Mouse (Mus musculus) CH12.LX (cell line): ENCODE measurements around the gene Acer3. TPM values are rescaled to one million over a fixed set of nuclear protein-coding genes. Genes with fewer than 3 reads are reported as not detected.
A peak's percentile ranks its signal among the peaks of the same experiment; 100 is the strongest.

ENCODE experiments used
- DNase-seq: peaks from one replicate; pipeline ENCODE4 v3.0.0-alpha.2; 2013; ENCODE audit errors: extremely low read depth
- H3K27ac ChIP-seq: 2 replicates; pipeline ENCODE4 v1.5.1; 2012; ENCODE audit warnings: low read depth, mild to moderate bottlenecking, control low read depth, moderate library complexity; ENCODE audit not compliant: insufficient read depth
- H3K27me3 ChIP-seq: replicated peaks from 2 replicates; pipeline ENCODE3; 2012; ENCODE audit warnings: inconsistent platforms
- H3K36me3 ChIP-seq, 2 experiments: replicated peaks in 1 of 2; 2 replicates each; pipeline versions ENCODE3 to v1.6.1; 2012; ENCODE audit warnings: inconsistent platforms in 1 of 2, low read length in 1 of 2, mild to moderate bottlenecking in 1 of 2, mixed read lengths in 1 of 2, moderate library complexity in 1 of 2; ENCODE audit not compliant: control insufficient read depth in 1 of 2, insufficient read depth in 1 of 2
- H3K4me1 ChIP-seq, 2 experiments: 2 replicates each; pipeline ENCODE4 v1.6.1; 2012; ENCODE audit warnings: inconsistent platforms in 1 of 2, moderate library complexity in 1 of 2; ENCODE audit not compliant: insufficient read depth in 2 of 2, control insufficient read depth in 1 of 2
- H3K4me2 ChIP-seq: 2 replicates; pipeline ENCODE4 v1.6.1; 2012; ENCODE audit warnings: low read depth, mild to moderate bottlenecking, control low read depth; ENCODE audit not compliant: poor library complexity, insufficient read depth, severe bottlenecking
- H3K4me3 ChIP-seq, 3 experiments: fragments of 150-350 bp in 1 of 3; sonication (generic) in 1 of 3; replicated peaks in 1 of 3; 2 replicates each; pipeline versions ENCODE3 to v1.5.1; 2011 to 2012; ENCODE audit warnings: low read depth in 2 of 3, low read length in 2 of 3, mild to moderate bottlenecking in 2 of 3, moderate library complexity in 2 of 3, control low read depth in 1 of 3, improper control_type of control experiment in 1 of 3, inconsistent platforms in 1 of 3, mixed read lengths in 1 of 3; ENCODE audit not compliant: poor library complexity in 1 of 3
- H3K79me2 ChIP-seq: replicated peaks from 2 replicates; pipeline ENCODE4 v1.6.1; 2012; ENCODE audit warnings: mild to moderate bottlenecking, moderate library complexity; ENCODE audit not compliant: control insufficient read depth, poor library complexity, insufficient read depth, severe bottlenecking; ENCODE audit errors: extremely low read depth
- H3K9ac ChIP-seq: 2 replicates; pipeline ENCODE4 v1.6.1; 2012; ENCODE audit warnings: low read depth, mild to moderate bottlenecking, control low read depth, moderate library complexity; ENCODE audit not compliant: insufficient read depth
- H3K9me3 ChIP-seq: replicated peaks from 2 replicates; pipeline ENCODE3; 2012; ENCODE audit warnings: low read length, inconsistent platforms, mixed read lengths
- ELF1 ChIP-seq: IDR thresholded peaks from 2 replicates; pipeline ENCODE4 v1.6.1; 2014; ENCODE audit warnings: low read depth, mild to moderate bottlenecking, inconsistent platforms, low read length, improper control_type of control experiment
- EP300 ChIP-seq: IDR thresholded peaks from 2 replicates; pipeline ENCODE4 v1.6.1; 2011; ENCODE audit warnings: low read length, improper control_type of control experiment
- ETS1 ChIP-seq: conservative IDR thresholded peaks from 2 replicates; pipeline ENCODE4 v1.6.1; 2012; ENCODE audit warnings: low read depth, mild to moderate bottlenecking, inconsistent platforms, low read length, improper control_type of control experiment, moderate library complexity
- JUND ChIP-seq: conservative IDR thresholded peaks from 2 replicates; pipeline ENCODE4 v1.6.1; 2011; ENCODE audit warnings: low read depth, low read length, improper control_type of control experiment
- MXI1 ChIP-seq: IDR thresholded peaks from 2 replicates; pipeline ENCODE4 v1.6.1; 2011; ENCODE audit warnings: mild to moderate bottlenecking, low read depth, low read length, improper control_type of control experiment
- NRF1 ChIP-seq: IDR thresholded peaks from 2 replicates; pipeline ENCODE4 v1.6.1; 2014; ENCODE audit warnings: low read depth, mild to moderate bottlenecking, inconsistent platforms, low read length, improper control_type of control experiment, moderate library complexity
- PAX5 ChIP-seq: IDR thresholded peaks from 2 replicates; pipeline ENCODE4 v1.6.1; 2012; ENCODE audit warnings: low read length, inconsistent platforms, mixed read lengths
- RCOR1 ChIP-seq: conservative IDR thresholded peaks from 2 replicates; pipeline ENCODE4 v1.6.1; 2012; ENCODE audit warnings: low read depth, mild to moderate bottlenecking, inconsistent platforms, low read length, improper control_type of control experiment
- SMC3 ChIP-seq: IDR thresholded peaks from 2 replicates; pipeline ENCODE4 v1.6.1; 2011; ENCODE audit warnings: low read depth, low read length, improper control_type of control experiment
- TCF12 ChIP-seq: IDR thresholded peaks from 2 replicates; pipeline ENCODE4 v1.6.1; 2014; ENCODE audit warnings: low read depth, mild to moderate bottlenecking, inconsistent platforms, low read length, improper control_type of control experiment
- UBTF ChIP-seq: IDR thresholded peaks from 2 replicates; pipeline ENCODE4 v1.6.1; 2012; ENCODE audit warnings: low read depth, mild to moderate bottlenecking, inconsistent platforms, low read length, improper control_type of control experiment, moderate library complexity
- USF1 ChIP-seq: IDR thresholded peaks from 2 replicates; pipeline ENCODE4 v1.6.1; 2014; ENCODE audit warnings: low read depth, mild to moderate bottlenecking, inconsistent platforms, low read length, improper control_type of control experiment
- ZC3H11A ChIP-seq: IDR thresholded peaks from 2 replicates; pipeline ENCODE4 v1.6.1; 2012; ENCODE audit warnings: low read depth, mild to moderate bottlenecking, inconsistent platforms, low read length, improper control_type of control experiment
- ZMIZ1 ChIP-seq: IDR thresholded peaks from 2 replicates; pipeline ENCODE4 v1.6.1; 2012; ENCODE audit warnings: low read depth, mild to moderate bottlenecking, inconsistent platforms, low read length, improper control_type of control experiment
- ZNF384 ChIP-seq: IDR thresholded peaks from 2 replicates; pipeline ENCODE4 v1.6.1; 2012; ENCODE audit warnings: low read depth, low read length, improper control_type of control experiment, inconsistent platforms
- dilution Hi-C: fragments of 300-500 bp; cut with MboI; formaldehyde crosslinking; loops from 2 replicates; pipeline ENCODE4 v1.14.3; 2020; ENCODE audit warnings: low sequenced_read_pairs; ENCODE audit not compliant: extremely low pct_unique_long_range_greater_than_20kb, extremely low pct_ligation_motif_present
- in situ Hi-C: fragments of 300-500 bp; cut with MboI; formaldehyde crosslinking; loops from 3 replicates; pipeline ENCODE4 v1.14.3; 2019; ENCODE audit warnings: low sequenced_read_pairs, low pct_ligation_motif_present, low pct_unique_long_range_greater_than_20kb, mixed read lengths
- polyA plus RNA-seq: library from polyadenylated mRNA; unstranded; fragments of >175 nt; gene quantifications from 2 replicates; pipeline ENCODE4 v1.2.1, GENCODE M21; 2012; ENCODE audit warnings: low read depth; ENCODE audit not compliant: insufficient read length
- total RNA-seq, 2 experiments: library from RNA; depleted of rRNA; stranded (reverse); fragments of 300-350 nt in 1 of 2; fragments of >200 nt in 1 of 2; gene quantifications; 2 replicates each; pipeline ENCODE4 v1.2.3; 2012 to 2014

Gene Acer3
- total and polyA plus RNA-seq, 3 experiments: 10.7 to 16.6 (median 14.4) TPM

GRCm38 (mm10) chr7:98324228-98324627 lies 3.2 kb upstream of the Acer3 start:
- no peaks in the 10 kb centered on the region for H3K27me3 ChIP-seq
- no peak overlapping the region for H3K27ac ChIP-seq
- H3K4me1 ChIP-seq: peaks cover 0 to 20% of the 10 kb centered on the region in 2 experiments; a peak in 2 of 4 replicates
- no peak for DNase-seq
- no peak overlapping the region for H3K9ac ChIP-seq
- no peak for TF ChIP-seq ETS1
- TF ChIP-seq NRF1: no peak
- TF ChIP-seq ELF1: no peak
- TF ChIP-seq SMC3: no peak
- TF ChIP-seq MXI1: no peak
- TF ChIP-seq JUND: no peak
- TF ChIP-seq USF1: no peak
- no peak for TF ChIP-seq RCOR1
- no peak for TF ChIP-seq ZNF384
- H3K4me2 ChIP-seq: no peak overlapping the region
- H3K79me2 ChIP-seq: no peaks in the 10 kb centered on the region
- no peaks in the 10 kb centered on the region for H3K36me3 ChIP-seq
- no peaks in the 10 kb centered on the region for H3K9me3 ChIP-seq
- in situ Hi-C loops: no loop called here
- dilution Hi-C loops: no loop called here
- H3K4me3 ChIP-seq: no peak overlapping the region

DNA sequence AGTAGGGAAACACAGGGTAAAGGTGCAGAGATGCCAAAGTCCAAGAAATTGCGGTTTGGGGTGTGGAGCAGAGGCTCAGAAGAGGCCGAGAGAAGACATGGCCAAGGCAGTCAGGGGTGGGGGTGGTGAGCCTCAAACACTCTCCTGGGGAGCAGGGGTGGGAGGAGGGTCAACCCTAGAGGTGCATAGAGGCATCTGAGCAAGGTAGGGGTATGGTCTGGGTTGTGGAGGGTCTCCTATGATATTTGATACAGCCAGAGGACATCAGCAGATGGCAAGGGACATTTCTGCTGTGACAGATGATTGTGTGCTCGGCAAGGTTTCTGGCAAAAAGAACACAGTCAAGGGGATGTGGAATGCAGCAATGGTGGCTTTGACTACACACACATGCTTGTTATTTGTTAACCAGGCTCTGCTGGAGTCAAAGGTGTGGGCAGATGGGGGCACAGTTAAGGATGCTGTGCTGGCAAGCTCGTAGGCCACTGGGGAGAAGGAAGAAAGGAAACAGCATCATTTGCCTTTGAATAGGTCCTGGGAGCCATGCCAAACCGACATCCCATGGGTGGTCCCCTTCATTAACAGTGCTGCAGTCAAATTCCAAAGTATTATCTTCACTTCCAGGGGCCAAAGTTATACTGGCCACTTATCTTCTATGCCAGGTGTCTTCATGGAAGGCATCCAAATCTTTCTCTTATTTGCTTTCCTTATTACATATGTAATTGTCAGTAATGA lies 2.4 kb upstream of the Acer3 start:
- Histone ChIP-seq H3K9ac (no peak overlapping the region), H3K4me1 (peaks cover 0 to 20% of the 10 kb centered on the region in 2 experiments; a peak in 2 of 4 replicates), H3K4me2 (no peak overlapping the region), H3K36me3 (no peaks in the 10 kb centered on the region), H3K27ac (no peak overlapping the region), H3K9me3 (no peaks in the 10 kb centered on the region), H3K27me3 (no peaks in the 10 kb centered on the region), H3K4me3 (no peak overlapping the region), H3K79me2 (no peaks in the 10 kb centered on the region)
- dilution Hi-C loops: no loop called here
- DNase-seq: no peak
- no peak for TF ChIP-seq PAX5
- no peak for TF ChIP-seq ZMIZ1
- TF ChIP-seq ZC3H11A: no peak
- TF ChIP-seq USF1: no peak
- TF ChIP-seq UBTF: no peak
- in situ Hi-C loops: no loop called here

DNA sequence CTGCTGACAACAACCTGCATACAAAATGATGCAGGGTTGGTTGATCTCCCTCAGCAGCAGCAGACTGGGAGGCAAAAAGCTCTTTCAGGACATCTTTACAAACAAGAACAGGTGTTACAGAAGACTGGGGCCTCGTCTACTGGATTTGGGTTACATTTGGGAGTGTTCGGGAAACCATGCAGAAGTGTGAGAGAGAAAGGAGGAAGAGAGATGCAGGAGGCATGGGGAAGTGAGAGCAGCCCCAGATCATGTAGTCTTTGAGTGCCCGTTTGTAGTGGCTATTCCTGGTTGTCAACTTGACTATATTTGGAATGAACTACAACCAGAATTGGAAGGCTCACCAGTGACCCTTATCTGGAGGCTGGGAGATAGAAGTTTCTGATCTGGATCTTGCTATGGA lies 1.4 kb upstream of the Acer3 start:
- no peaks in the 10 kb centered on the region for H3K27me3 ChIP-seq
- no peak overlapping the region for H3K4me2 ChIP-seq
- H3K36me3 ChIP-seq: no peaks in the 10 kb centered on the region
- in situ Hi-C loops (no loop called here), dilution Hi-C loops (no loop called here)
- H3K27ac ChIP-seq: no peak overlapping the region
- no peak overlapping the region for H3K4me3 ChIP-seq
- peaks cover 0 to 20% of the 10 kb centered on the region in 2 experiments; a peak in 2 of 4 replicates for H3K4me1 ChIP-seq
- no peaks in the 10 kb centered on the region for H3K79me2 ChIP-seq
- H3K9ac ChIP-seq: no peak overlapping the region
- DNase-seq: peak; percentile 7
- peak; percentile 47; the same call in 1 of the 2 replicates for TF ChIP-seq EP300
- no peak for TF ChIP-seq TCF12
- no peaks in the 10 kb centered on the region for H3K9me3 ChIP-seq
